Mouse (Mus musculus): ENCODE results near the gene Qtrt1. TPM values are rescaled to one million over a fixed set of nuclear protein-coding genes. Genes with fewer than 3 reads are reported as not detected.
A peak's percentile ranks its signal among the peaks of the same experiment; 100 is the strongest.

The Qtrt1 gene
- 17.4 and 20.6 TPM in 2 replicates for polyA plus RNA-seq (2015; fragmentation: Nextera tagmentation; extraction: Ambion mirVana)

GRCm38 (mm10) chr9:21411669-21412550, at the start of gene Qtrt1:
Gene Qtrt1, plus strand, starts transcription at chr9:21411837.
- Histone ChIP-seq H3K4me2 (replicated peaks; ENCODE audit: low read depth, low read length) (peak within 1 kb of the TSS; percentile 71), H3K4me3 (ENCODE audit: low read depth, low read length) (peak within 1 kb of the TSS; percentile 64), H3K9ac (replicated peaks; ENCODE audit: low read depth) (peak within 1 kb of the TSS; percentile 48; the same call in 1 of the 2 replicates), H3K36me3 (ENCODE audit: insufficient read depth, low read length) (no peaks in the 10 kb centered on the region), H3K4me1 (ENCODE audit: insufficient read depth, low read depth, low read length) (no peaks in the 10 kb centered on the region), H3K27ac (ENCODE audit: low read length) (no peak within 1 kb of the TSS; the same call in 1 of the 2 replicates), H3K27me3 (replicated peaks; ENCODE audit: insufficient read depth, low read length) (no peaks in the 10 kb centered on the region), H3K9me3 (ENCODE audit: low read length) (no peaks in the 10 kb centered on the region)
- 2% methylated on average over 53 of the region's 53 CpGs for WGBS
- DNase-seq (ENCODE audit: low spot score) (peak; percentile 98), ATAC-seq (peak; percentile 98)
- no peak for TF ChIP-seq CTCF (IDR thresholded peaks at IDR 0.05)
- TF ChIP-seq EP300 (IDR thresholded peaks at IDR 0.05): no peak

- Histone ChIP-seq H3K9me3 (ENCODE audit: low read length) (no peaks in the 10 kb centered on the region), H3K27ac (ENCODE audit: low read length) (peak overlapping the region; percentile 85), H3K4me2 (replicated peaks; ENCODE audit: low read depth, low read length) (peak overlapping the region; percentile 51), H3K4me1 (ENCODE audit: insufficient read depth, low read depth, low read length) (peaks cover 7% of the 10 kb centered on the region; the same call in 1 of the 2 replicates), H3K4me3 (ENCODE audit: low read depth, low read length) (peak overlapping the region; percentile 28; the same call in 1 of the 2 replicates), H3K9ac (replicated peaks; ENCODE audit: low read depth) (no peak overlapping the region), H3K27me3 (replicated peaks; ENCODE audit: insufficient read depth, low read length) (no peaks in the 10 kb centered on the region), H3K36me3 (ENCODE audit: insufficient read depth, low read length) (no peaks in the 10 kb centered on the region)
- peak; percentile 80 for DNase-seq (ENCODE audit: low spot score)
- no peak for ATAC-seq
- 31% methylated on average over 14 of the region's 14 CpGs for WGBS
- TF ChIP-seq EP300 (IDR thresholded peaks at IDR 0.05) (no peak), CTCF (IDR thresholded peaks at IDR 0.05) (peak; percentile 87)
Observed at GRCm38 (mm10) chr9:21366541-21367220, 45.0 kb upstream of the Qtrt1 start.

- Histone ChIP-seq H3K9me3 (ENCODE audit: low read length) (no peaks in the 10 kb centered on the region), H3K36me3 (ENCODE audit: insufficient read depth, low read length) (no peaks in the 10 kb centered on the region), H3K27ac (ENCODE audit: low read length) (peak within 1 kb of the TSS; percentile 85), H3K4me2 (replicated peaks; ENCODE audit: low read depth, low read length) (peak within 1 kb of the TSS; percentile 78), H3K4me3 (ENCODE audit: low read depth, low read length) (peak within 1 kb of the TSS; percentile 92), H3K9ac (replicated peaks; ENCODE audit: low read depth) (peak within 1 kb of the TSS; percentile 54), H3K4me1 (ENCODE audit: insufficient read depth, low read depth, low read length) (peaks cover 7% of the 10 kb centered on the region; the same call in 1 of the 2 replicates), H3K27me3 (replicated peaks; ENCODE audit: insufficient read depth, low read length) (no peaks in the 10 kb centered on the region)
- WGBS: under 1% methylated on average over 63 of the region's 66 CpGs
- DNase-seq (ENCODE audit: low spot score) (peak; percentile 100), ATAC-seq (peak; percentile 97)
- TF ChIP-seq EP300 (IDR thresholded peaks at IDR 0.05): no peak
- TF ChIP-seq CTCF (IDR thresholded peaks at IDR 0.05): no peak
Observed at GRCm38 (mm10) chr9:21367357-21368111, 44.1 kb upstream of the Qtrt1 start, which contains the start of gene Ilf3. Gene Ilf3, plus strand, starts transcription at chr9:21367871.

GRCm38 (mm10) chr9:21368131-21368584, 43.5 kb upstream of the Qtrt1 start:
- Histone ChIP-seq H3K4me3 (ENCODE audit: low read depth, low read length) (peak overlapping the region; percentile 92), H3K9me3 (ENCODE audit: low read length) (no peaks in the 10 kb centered on the region), H3K9ac (replicated peaks; ENCODE audit: low read depth) (peak overlapping the region; percentile 54), H3K27ac (ENCODE audit: low read length) (peak overlapping the region; percentile 73), H3K27me3 (replicated peaks; ENCODE audit: insufficient read depth, low read length) (no peaks in the 10 kb centered on the region), H3K36me3 (ENCODE audit: insufficient read depth, low read length) (no peaks in the 10 kb centered on the region), H3K4me2 (replicated peaks; ENCODE audit: low read depth, low read length) (peak overlapping the region; percentile 78), H3K4me1 (ENCODE audit: insufficient read depth, low read depth, low read length) (peaks cover 7% of the 10 kb centered on the region; the same call in 1 of the 2 replicates)
- ATAC-seq (peak; percentile 23), DNase-seq (ENCODE audit: low spot score) (peak; percentile 67)
- TF ChIP-seq EP300 (IDR thresholded peaks at IDR 0.05) (no peak), CTCF (IDR thresholded peaks at IDR 0.05) (no peak)
- under 1% methylated on average over 33 of the region's 38 CpGs for WGBS

GRCm38 (mm10) chr9:21369080-21369479, 42.6 kb upstream of the Qtrt1 start:
- TF ChIP-seq CTCF (IDR thresholded peaks at IDR 0.05) (no peak), EP300 (IDR thresholded peaks at IDR 0.05) (no peak)
- ATAC-seq (no peak), DNase-seq (ENCODE audit: low spot score) (no peak)
- 46% methylated on average over 11 of the region's 11 CpGs for WGBS
- Histone ChIP-seq H3K4me3 (ENCODE audit: low read depth, low read length) (no peak overlapping the region), H3K9ac (replicated peaks; ENCODE audit: low read depth) (no peak overlapping the region), H3K36me3 (ENCODE audit: insufficient read depth, low read length) (no peaks in the 10 kb centered on the region), H3K4me2 (replicated peaks; ENCODE audit: low read depth, low read length) (peak overlapping the region; percentile 78; the same call in 1 of the 2 replicates), H3K27ac (ENCODE audit: low read length) (no peak overlapping the region), H3K27me3 (replicated peaks; ENCODE audit: insufficient read depth, low read length) (no peaks in the 10 kb centered on the region), H3K4me1 (ENCODE audit: insufficient read depth, low read depth, low read length) (peaks cover 7% of the 10 kb centered on the region; the same call in 1 of the 2 replicates), H3K9me3 (ENCODE audit: low read length) (no peaks in the 10 kb centered on the region)
